Mouse (Mus musculus) heart, postnatal 0 days (tissue): Measurements from ENCODE around the gene Sult1a1.

Experiments used
- CTCF ChIP-seq: IDR thresholded peaks from 2 replicates; pipeline ENCODE4 v1.5.1; 2016; ENCODE audit warnings: antibody characterized with exemption, control low read depth, low read depth
- EP300 ChIP-seq: IDR thresholded peaks from 2 replicates; pipeline ENCODE4 v1.6.1; 2016; ENCODE audit warnings: antibody characterized with exemption, low read depth

DNA sequence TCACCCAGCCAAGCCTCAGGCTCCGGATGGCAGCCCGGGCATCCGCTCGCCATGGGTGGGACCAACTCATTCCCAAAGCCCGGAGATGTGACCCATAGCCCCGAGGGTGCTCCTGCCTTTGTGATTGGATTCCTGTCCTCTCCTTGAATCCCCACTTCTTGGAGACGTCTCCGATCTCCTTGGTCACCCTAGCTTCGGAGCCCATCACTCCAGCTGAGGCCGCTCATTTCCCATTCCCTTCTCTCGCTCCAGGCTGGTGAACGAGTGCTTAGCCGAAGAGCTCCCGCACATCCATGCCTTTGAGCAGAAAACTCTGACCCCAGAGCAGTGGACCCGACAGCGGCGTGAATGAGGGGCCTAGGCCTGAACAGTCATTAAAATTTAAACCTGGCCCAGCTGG, 20.1 kb upstream of the Sult1a1 start:
- TF ChIP-seq CTCF (no peak), EP300 (no peak)
